Mouse (Mus musculus): ENCODE measurements at regions not wholly inside any gene's neighbourhood (a gene's known extent, or its start where the extent isn't known, plus 50 kb on each side); places are given as distances from the start of the nearest gene placed in this dataset.

GRCm38 (mm10) chr15:63191731-63192130 is 653.2 kb downstream of the Gsdmc2 start:
- WGBS = 80% methylated on average over 2 of the region's 2 CpGs
- no peak for ATAC-seq (ENCODE audit: low FRiP score)

GRCm38 (mm10) chr15:63190086-63190485 is 654.9 kb downstream of the Gsdmc2 start:
- no peak overlapping the region for H3K27ac ChIP-seq
- H3K9ac ChIP-seq = no peak overlapping the region
- no peak overlapping the region for H3K4me2 ChIP-seq (replicated peaks)
- WGBS = 52% methylated on average over 2 of the region's 2 CpGs
- peaks cover 5% of the 10 kb centered on the region for H3K4me1 ChIP-seq
- H3K4me3 ChIP-seq = no peak overlapping the region
- H3K36me3 ChIP-seq = no peaks in the 10 kb centered on the region
- H3K9me3 ChIP-seq (replicated peaks) = no peaks in the 10 kb centered on the region
- no peaks in the 10 kb centered on the region for H3K27me3 ChIP-seq
- no peak for ATAC-seq (ENCODE audit: low FRiP score)

More at GRCm38 (mm10) chr15:63191731-63192130, 653.2 kb downstream of the Gsdmc2 start:
- H3K27ac ChIP-seq = no peak overlapping the region
- no peaks in the 10 kb centered on the region for H3K36me3 ChIP-seq
- no peak overlapping the region for H3K4me2 ChIP-seq (replicated peaks)
- no peak overlapping the region for H3K4me3 ChIP-seq
- H3K9me3 ChIP-seq (replicated peaks) = no peaks in the 10 kb centered on the region
- no peaks in the 10 kb centered on the region for H3K27me3 ChIP-seq
- H3K9ac ChIP-seq = no peak overlapping the region
- peaks cover 5% of the 10 kb centered on the region for H3K4me1 ChIP-seq

GRCm38 (mm10) chr15:63171003-63171402 is 674.0 kb downstream of the Gsdmc2 start:
- no peak overlapping the region for H3K9ac ChIP-seq
- H3K27me3 ChIP-seq = no peaks in the 10 kb centered on the region
- no peak for ATAC-seq (ENCODE audit: low FRiP score)
- no peak overlapping the region for H3K4me3 ChIP-seq
- H3K4me1 ChIP-seq = no peaks in the 10 kb centered on the region
- no peaks in the 10 kb centered on the region for H3K36me3 ChIP-seq
- H3K9me3 ChIP-seq (replicated peaks) = no peaks in the 10 kb centered on the region
- H3K27ac ChIP-seq = no peak overlapping the region
- no peak overlapping the region for H3K4me2 ChIP-seq (replicated peaks)

GRCm38 (mm10) chr15:63170171-63170570 is 674.8 kb downstream of the Gsdmc2 start:
- no peaks in the 10 kb centered on the region for H3K27me3 ChIP-seq
- no peak overlapping the region for H3K27ac ChIP-seq
- no peak for ATAC-seq (ENCODE audit: low FRiP score)
- no peaks in the 10 kb centered on the region for H3K36me3 ChIP-seq
- no peak overlapping the region for H3K4me2 ChIP-seq (replicated peaks)
- no peak overlapping the region for H3K9ac ChIP-seq
- WGBS = 53% methylated on average over 1 of the region's 1 CpGs
- no peaks in the 10 kb centered on the region for H3K9me3 ChIP-seq (replicated peaks)
- H3K4me3 ChIP-seq = no peak overlapping the region
- no peaks in the 10 kb centered on the region for H3K4me1 ChIP-seq

GRCm38 (mm10) chr15:63166411-63166810 is 678.6 kb downstream of the Gsdmc2 start:
- ATAC-seq (ENCODE audit: low FRiP score) = no peak
- Histone ChIP-seq H3K27me3 (no peaks in the 10 kb centered on the region), H3K4me1 (0 out of 2 replicates have a peak, but pooled peaks cover 2% of the 10 kb centered on the region), H3K4me2 (replicated peaks) (no peak overlapping the region), H3K9ac (no peak overlapping the region), H3K9me3 (replicated peaks) (no peaks in the 10 kb centered on the region), H3K36me3 (no peaks in the 10 kb centered on the region), H3K4me3 (no peak overlapping the region), H3K27ac (no peak overlapping the region)

GRCm38 (mm10) chr15:63163550-63164279 is 681.3 kb downstream of the Gsdmc2 start:
- no peaks in the 10 kb centered on the region for H3K9me3 ChIP-seq (replicated peaks)
- no peak overlapping the region for H3K9ac ChIP-seq
- H3K27me3 ChIP-seq = no peaks in the 10 kb centered on the region
- no peak overlapping the region for H3K4me2 ChIP-seq (replicated peaks)
- 54% methylated on average over 6 of the region's 6 CpGs for WGBS
- H3K27ac ChIP-seq = no peak overlapping the region
- H3K4me1 ChIP-seq = 0 out of 2 replicates have a peak, but pooled peaks cover 2% of the 10 kb centered on the region
- H3K36me3 ChIP-seq = no peaks in the 10 kb centered on the region
- no peak for ATAC-seq (ENCODE audit: low FRiP score)
- H3K4me3 ChIP-seq = no peak overlapping the region

GRCm38 (mm10) chr15:63162881-63163549 is 682.0 kb downstream of the Gsdmc2 start:
- Histone ChIP-seq H3K4me1 (0 out of 2 replicates have a peak, but pooled peaks cover 2% of the 10 kb centered on the region), H3K27ac (no peak overlapping the region), H3K4me3 (no peak overlapping the region), H3K36me3 (no peaks in the 10 kb centered on the region), H3K9me3 (replicated peaks) (no peaks in the 10 kb centered on the region), H3K27me3 (no peaks in the 10 kb centered on the region), H3K9ac (no peak overlapping the region), H3K4me2 (replicated peaks) (no peak overlapping the region)
- 70% methylated on average over 4 of the region's 4 CpGs for WGBS
- no peak for ATAC-seq (ENCODE audit: low FRiP score)

- Histone ChIP-seq H3K36me3 (no peaks in the 10 kb centered on the region), H3K9ac (no peak overlapping the region)
- WGBS = 79% methylated on average over 3 of the region's 3 CpGs
Measured at GRCm38 (mm10) chr15:63123123-63123688, 721.8 kb downstream of the Gsdmc2 start.

GRCm38 (mm10) chr15:63112918-63113317 is 732.1 kb downstream of the Gsdmc2 start:
- ATAC-seq (ENCODE audit: low FRiP score) = no peak
- Histone ChIP-seq H3K4me3 (no peak overlapping the region), H3K4me2 (replicated peaks) (no peak overlapping the region), H3K4me1 (no peaks in the 10 kb centered on the region), H3K27ac (no peak overlapping the region), H3K27me3 (no peaks in the 10 kb centered on the region), H3K36me3 (no peaks in the 10 kb centered on the region), H3K9me3 (replicated peaks) (no peaks in the 10 kb centered on the region), H3K9ac (no peak overlapping the region)
- 81% methylated on average over 2 of the region's 2 CpGs for WGBS

More at GRCm38 (mm10) chr15:63123123-63123688, 721.8 kb downstream of the Gsdmc2 start:
- Histone ChIP-seq H3K4me1 (no peaks in the 10 kb centered on the region), H3K27ac (no peak overlapping the region), H3K9me3 (replicated peaks) (no peaks in the 10 kb centered on the region), H3K27me3 (no peaks in the 10 kb centered on the region), H3K4me2 (replicated peaks) (no peak overlapping the region), H3K4me3 (no peak overlapping the region)
- no peak for ATAC-seq (ENCODE audit: low FRiP score)

- ATAC-seq (ENCODE audit: low FRiP score) = no peak
- 83% methylated on average over 3 of the region's 3 CpGs for WGBS
Measured at GRCm38 (mm10) chr15:63100093-63100492, 744.9 kb downstream of the Gsdmc2 start.

GRCm38 (mm10) chr15:63081972-63082371 is 763.0 kb downstream of the Gsdmc2 start:
- Histone ChIP-seq H3K9me3 (replicated peaks) (no peaks in the 10 kb centered on the region), H3K4me1 (no peaks in the 10 kb centered on the region), H3K27me3 (no peaks in the 10 kb centered on the region), H3K36me3 (no peaks in the 10 kb centered on the region), H3K9ac (no peak overlapping the region), H3K27ac (no peak overlapping the region), H3K4me2 (replicated peaks) (no peak overlapping the region), H3K4me3 (no peak overlapping the region)
- no peak for ATAC-seq (ENCODE audit: low FRiP score)

More at GRCm38 (mm10) chr15:63100093-63100492, 744.9 kb downstream of the Gsdmc2 start:
- H3K4me3 ChIP-seq = no peak overlapping the region
- no peaks in the 10 kb centered on the region for H3K36me3 ChIP-seq
- H3K27me3 ChIP-seq = no peaks in the 10 kb centered on the region
- no peak overlapping the region for H3K27ac ChIP-seq
- H3K9ac ChIP-seq = no peak overlapping the region
- H3K9me3 ChIP-seq (replicated peaks) = no peaks in the 10 kb centered on the region
- H3K4me1 ChIP-seq = no peaks in the 10 kb centered on the region
- H3K4me2 ChIP-seq (replicated peaks) = no peak overlapping the region

- Histone ChIP-seq H3K4me2 (replicated peaks) (no peak overlapping the region), H3K9ac (no peak overlapping the region), H3K4me3 (no peak overlapping the region), H3K36me3 (no peaks in the 10 kb centered on the region), H3K9me3 (replicated peaks) (no peaks in the 10 kb centered on the region), H3K27me3 (no peaks in the 10 kb centered on the region), H3K27ac (no peak overlapping the region), H3K4me1 (no peaks in the 10 kb centered on the region)
- WGBS = 73% methylated on average over 4 of the region's 4 CpGs
- ATAC-seq (ENCODE audit: low FRiP score) = no peak
Measured at GRCm38 (mm10) chr15:63079825-63080224, 765.2 kb downstream of the Gsdmc2 start.
